Mouse (Mus musculus) activated CD4-positive, CD25-positive, alpha-beta regulatory T cell (primary cell): Measurements from ENCODE around the gene Gpr153. TPM values are rescaled to one million over a fixed set of nuclear protein-coding genes. Genes with fewer than 3 reads are reported as not detected.

ENCODE experiments used
- polyA plus RNA-seq, 2 experiments: library from polyadenylated mRNA; unstranded; fragments of 100-300 nt; shearing (Covaris generic); gene quantifications; one replicate each; pipeline ENCODE4 v1.2.1; 2017

Gpr153 gene
- under 1 TPM; 0.20 to 0.23 TPM for polyA plus RNA-seq

GRCm38 (mm10) chr4:152273621-152274236, at the start of gene Gpr153:
TSS of gene Gpr153 (plus strand) at chr4:152274232.

GRCm38 (mm10) chr4:152291562-152291961, 17.5 kb downstream of the Gpr153 start, which contains the start of gene Hes3:
TSS of gene Hes3 (minus strand) at chr4:152291662.

GRCm38 (mm10) chr4:152296874-152297861, 23.1 kb downstream of the Gpr153 start, which contains the start of gene Icmt:
TSS of gene Icmt (plus strand) at chr4:152297227.

GRCm38 (mm10) chr4:152318517-152319234, 44.6 kb downstream of the Gpr153 start, which contains the start of gene Rnf207:
TSS of gene Rnf207 (minus strand) at chr4:152318993.

GRCm38 (mm10) chr4:152325574-152326411, 51.8 kb downstream of the Gpr153 start, which contains the start of gene Rpl22:
TSS of gene Rpl22 (plus strand) at chr4:152325742.

Other genes with a start within 250 kb of the Gpr153 start
- gene Zbtb48, start 246.6 kb upstream of the Gpr153 start, polyA plus RNA-seq, result 10 to 100 TPM; 21.2 to 27.7 TPM
- gene Tas1r1, start 235.7 kb upstream of the Gpr153 start, polyA plus RNA-seq, result under 1 TPM in 1 of 2 experiments, not detected in 1; 0.07 TPM
- 10 to 100 TPM; 36.6 to 38.0 TPM for gene Nol9, start 234.9 kb upstream of the Gpr153 start, polyA plus RNA-seq
- gene Plekhg5, start 201.7 kb upstream of the Gpr153 start, polyA plus RNA-seq, result 1 to 10 TPM; 6.9 to 9.2 TPM
- gene Tnfrsf25, start 158.3 kb upstream of the Gpr153 start, polyA plus RNA-seq, result 100 to 1,000 TPM; 104 to 200 TPM
- gene Espn, start 121.9 kb upstream of the Gpr153 start, polyA plus RNA-seq, result 10 to 100 TPM; 22.4 to 22.6 TPM
- under 1 TPM in 1 of 2 experiments, not detected in 1; 0.17 TPM for gene Hes2, start 115.4 kb upstream of the Gpr153 start, polyA plus RNA-seq
- 100 to 1,000 TPM in 1 of 2 experiments, 10 to 100 TPM in 1; 53.7 to 161 TPM for gene Acot7, start 96.1 kb upstream of the Gpr153 start, polyA plus RNA-seq
- gene Hes3, start 17.4 kb downstream of the Gpr153 start, polyA plus RNA-seq, result under 1 TPM in 1 of 2 experiments, not detected in 1; 0.18 TPM
- 10 to 100 TPM; 13.3 to 19.7 TPM for gene Icmt, start 23.0 kb downstream of the Gpr153 start, polyA plus RNA-seq
- under 1 TPM in 1 of 2 experiments, not detected in 1; 0.31 TPM for gene Rnf207, start 44.8 kb downstream of the Gpr153 start, polyA plus RNA-seq
- 100 to 1,000 TPM; 425 to 627 TPM for gene Rpl22, start 51.5 kb downstream of the Gpr153 start, polyA plus RNA-seq
- gene Chd5, start 64.4 kb downstream of the Gpr153 start, polyA plus RNA-seq, result under 1 TPM; 0.02 to 0.10 TPM
- gene Nphp4, start 202.5 kb downstream of the Gpr153 start, polyA plus RNA-seq, result under 1 TPM in 1 of 2 experiments, not detected in 1; 0.37 TPM
- gene Kcnab2, start 203.6 kb downstream of the Gpr153 start, polyA plus RNA-seq, result 100 to 1,000 TPM; 105 to 145 TPM